Mouse (Mus musculus): ENCODE measurements around the gene Msh2. TPM values are rescaled to one million over a fixed set of nuclear protein-coding genes. Genes with fewer than 3 reads are reported as not detected.

Msh2 gene
- polyA plus RNA-seq, 1 experiment from 2014 or later = 31.8 TPM

- Histone ChIP-seq H3K36me3 (peaks cover 31% of the 10 kb centered on the region), H3K9ac (no peak overlapping the region), H3K4me2 (no peak overlapping the region), H3K27me3 (no peaks in the 10 kb centered on the region), H3K27ac (no peak overlapping the region), H3K9me3 (replicated peaks) (peaks cover 3% of the 10 kb centered on the region; the same call in 1 of the 2 replicates), H3K4me1 (replicated peaks) (no peaks in the 10 kb centered on the region), H3K4me3 (no peak overlapping the region)
- ATAC-seq (replicated peaks; ENCODE audit: insufficient number of reproducible peaks, insufficient read depth, low FRiP score, low read depth) = no peak
- 89% methylated on average over 12 of the region's 12 CpGs for WGBS
Measured at GRCm38 (mm10) chr17:87726489-87727356, 54.6 kb downstream of the Msh2 start.

- no peaks in the 10 kb centered on the region for H3K27me3 ChIP-seq
- H3K36me3 ChIP-seq = no peaks in the 10 kb centered on the region
- no peaks in the 10 kb centered on the region for H3K4me1 ChIP-seq (replicated peaks)
- no peak overlapping the region for H3K4me3 ChIP-seq
- H3K9ac ChIP-seq = no peak overlapping the region
- H3K27ac ChIP-seq = no peak overlapping the region
- H3K4me2 ChIP-seq = no peak overlapping the region
- ATAC-seq (replicated peaks; ENCODE audit: insufficient number of reproducible peaks, insufficient read depth, low FRiP score, low read depth) = no peak
- WGBS = 87% methylated on average over 4 of the region's 4 CpGs
- peaks cover 3% of the 10 kb centered on the region; the same call in 1 of the 2 replicates for H3K9me3 ChIP-seq (replicated peaks)
Measured at GRCm38 (mm10) chr17:87731962-87732361, 59.8 kb downstream of the Msh2 start.

- H3K9me3 ChIP-seq (replicated peaks) = peaks cover 3% of the 10 kb centered on the region; the same call in 1 of the 2 replicates
- H3K27ac ChIP-seq = no peak overlapping the region
- ATAC-seq (replicated peaks; ENCODE audit: insufficient number of reproducible peaks, insufficient read depth, low FRiP score, low read depth) = no peak
- no peak overlapping the region for H3K9ac ChIP-seq
- no peak overlapping the region for H3K4me3 ChIP-seq
- 84% methylated on average over 8 of the region's 8 CpGs for WGBS
- no peaks in the 10 kb centered on the region for H3K27me3 ChIP-seq
- no peaks in the 10 kb centered on the region for H3K4me1 ChIP-seq (replicated peaks)
- no peaks in the 10 kb centered on the region for H3K36me3 ChIP-seq
- H3K4me2 ChIP-seq = no peak overlapping the region
Measured at GRCm38 (mm10) chr17:87734471-87734870, 62.3 kb downstream of the Msh2 start.

GRCm38 (mm10) chr17:87737144-87737543, 65.0 kb downstream of the Msh2 start:
- WGBS = 65% methylated on average over 3 of the region's 3 CpGs

GRCm38 (mm10) chr17:87739835-87740234, 67.7 kb downstream of the Msh2 start:
- Histone ChIP-seq H3K9me3 (replicated peaks) (no peaks in the 10 kb centered on the region), H3K27ac (no peak overlapping the region), H3K4me1 (replicated peaks) (no peaks in the 10 kb centered on the region), H3K4me3 (no peak overlapping the region), H3K27me3 (peaks cover 23% of the 10 kb centered on the region), H3K4me2 (no peak overlapping the region), H3K36me3 (no peaks in the 10 kb centered on the region), H3K9ac (no peak overlapping the region)
- WGBS = 34% methylated on average over 1 of the region's 1 CpGs
- no peak for ATAC-seq (replicated peaks; ENCODE audit: insufficient number of reproducible peaks, insufficient read depth, low FRiP score, low read depth)

More at GRCm38 (mm10) chr17:87737144-87737543, 65.0 kb downstream of the Msh2 start:
- Histone ChIP-seq H3K4me3 (no peak overlapping the region), H3K4me1 (replicated peaks) (no peaks in the 10 kb centered on the region), H3K4me2 (no peak overlapping the region), H3K9me3 (replicated peaks) (no peaks in the 10 kb centered on the region), H3K27me3 (0 out of 2 replicates have a peak, but pooled peaks cover 6% of the 10 kb centered on the region), H3K27ac (no peak overlapping the region), H3K9ac (no peak overlapping the region), H3K36me3 (no peaks in the 10 kb centered on the region)
- no peak for ATAC-seq (replicated peaks; ENCODE audit: insufficient number of reproducible peaks, insufficient read depth, low FRiP score, low read depth)

GRCm38 (mm10) chr17:87744985-87745925, 73.1 kb downstream of the Msh2 start:
- Histone ChIP-seq H3K27me3 (peaks cover 59% of the 10 kb centered on the region), H3K4me2 (peak overlapping the region; percentile 95), H3K9ac (peak overlapping the region; percentile 33; the same call in 1 of the 2 replicates)

GRCm38 (mm10) chr17:87745926-87746888, 74.1 kb downstream of the Msh2 start:
- no peak overlapping the region for H3K27ac ChIP-seq
- no peaks in the 10 kb centered on the region for H3K36me3 ChIP-seq
- peak overlapping the region; percentile 95 for H3K4me2 ChIP-seq
- WGBS = 2% methylated on average over 101 of the region's 101 CpGs
- peak overlapping the region; percentile 33; the same call in 1 of the 2 replicates for H3K9ac ChIP-seq
- H3K4me1 ChIP-seq (replicated peaks) = peaks cover 17% of the 10 kb centered on the region
- H3K9me3 ChIP-seq (replicated peaks) = no peaks in the 10 kb centered on the region
- H3K27me3 ChIP-seq = peaks cover 54% of the 10 kb centered on the region
- H3K4me3 ChIP-seq = peak overlapping the region; percentile 62
- peak; percentile 64 for ATAC-seq (replicated peaks; ENCODE audit: insufficient number of reproducible peaks, insufficient read depth, low FRiP score, low read depth)

More at GRCm38 (mm10) chr17:87744985-87745925, 73.1 kb downstream of the Msh2 start:
- Histone ChIP-seq H3K4me3 (peak overlapping the region; percentile 62), H3K4me1 (replicated peaks) (peaks cover 17% of the 10 kb centered on the region), H3K27ac (no peak overlapping the region), H3K9me3 (replicated peaks) (no peaks in the 10 kb centered on the region), H3K36me3 (no peaks in the 10 kb centered on the region)
- 11% methylated on average over 32 of the region's 32 CpGs for WGBS
- no peak for ATAC-seq (replicated peaks; ENCODE audit: insufficient number of reproducible peaks, insufficient read depth, low FRiP score, low read depth)

- Histone ChIP-seq H3K27me3 (no peaks in the 10 kb centered on the region), H3K27ac (no peak overlapping the region), H3K4me1 (replicated peaks) (no peaks in the 10 kb centered on the region), H3K4me2 (no peak overlapping the region), H3K36me3 (no peaks in the 10 kb centered on the region), H3K4me3 (no peak overlapping the region), H3K9ac (no peak overlapping the region), H3K9me3 (replicated peaks) (no peaks in the 10 kb centered on the region)
- WGBS = 73% methylated on average over 4 of the region's 4 CpGs
- ATAC-seq (replicated peaks; ENCODE audit: insufficient number of reproducible peaks, insufficient read depth, low FRiP score, low read depth) = no peak
Measured at GRCm38 (mm10) chr17:87760315-87760714, 88.2 kb downstream of the Msh2 start.

- H3K9me3 ChIP-seq (replicated peaks) = no peaks in the 10 kb centered on the region
- H3K9ac ChIP-seq = no peak overlapping the region
- no peak overlapping the region for H3K4me3 ChIP-seq
- WGBS = 42% methylated on average over 7 of the region's 7 CpGs
- no peak overlapping the region for H3K27ac ChIP-seq
- no peak overlapping the region for H3K4me2 ChIP-seq
- H3K4me1 ChIP-seq (replicated peaks) = no peaks in the 10 kb centered on the region
- no peaks in the 10 kb centered on the region for H3K36me3 ChIP-seq
- no peaks in the 10 kb centered on the region for H3K27me3 ChIP-seq
- ATAC-seq (replicated peaks; ENCODE audit: insufficient number of reproducible peaks, insufficient read depth, low FRiP score, low read depth) = no peak
Measured at GRCm38 (mm10) chr17:87763146-87763545, 91.0 kb downstream of the Msh2 start.

GRCm38 (mm10) chr17:87765031-87765430, 92.9 kb downstream of the Msh2 start:
- 91% methylated on average over 11 of the region's 11 CpGs for WGBS
- Histone ChIP-seq H3K4me3 (no peak overlapping the region), H3K9ac (no peak overlapping the region), H3K4me1 (replicated peaks) (no peaks in the 10 kb centered on the region), H3K27ac (no peak overlapping the region), H3K4me2 (no peak overlapping the region), H3K36me3 (no peaks in the 10 kb centered on the region), H3K9me3 (replicated peaks) (no peaks in the 10 kb centered on the region), H3K27me3 (no peaks in the 10 kb centered on the region)
- ATAC-seq (replicated peaks; ENCODE audit: insufficient number of reproducible peaks, insufficient read depth, low FRiP score, low read depth) = no peak

Measured in heart, embryonic 15.5 days (tissue).